Mouse (Mus musculus): Measurements from ENCODE around the gene V1rd19.
"Not testable (repeated sequence)": the region's sequence is repeated elsewhere in the genome, so short reads cannot be mapped to it uniquely, and the experiment has no call there.

Gene V1rd19

DNA sequence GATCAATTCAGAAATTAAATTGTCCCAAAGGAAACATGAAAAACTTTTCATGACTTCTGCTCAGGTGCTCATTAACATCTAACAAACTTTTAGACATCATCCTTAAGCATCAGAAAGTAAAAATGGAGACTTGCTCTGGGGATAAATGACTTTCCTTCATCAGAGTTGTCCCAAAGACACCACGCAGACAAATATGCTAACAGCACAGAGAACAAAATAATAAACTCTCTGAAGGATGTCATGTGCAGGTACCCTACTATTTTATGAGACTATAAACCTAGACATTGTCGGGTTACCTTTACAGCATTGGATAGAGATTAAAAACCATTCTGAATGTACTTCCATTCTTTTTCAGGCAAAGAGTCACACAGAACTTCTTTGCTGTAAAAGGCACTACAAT, at the start of gene V1rd19:
Gene V1rd19 (plus strand): TSS at position 301 of the 400 bp plus-strand sequence.
- no peak for DNase-seq (ENCODE audit: low read depth in 2 of 2, low spot score in 2 of 2)

DNA sequence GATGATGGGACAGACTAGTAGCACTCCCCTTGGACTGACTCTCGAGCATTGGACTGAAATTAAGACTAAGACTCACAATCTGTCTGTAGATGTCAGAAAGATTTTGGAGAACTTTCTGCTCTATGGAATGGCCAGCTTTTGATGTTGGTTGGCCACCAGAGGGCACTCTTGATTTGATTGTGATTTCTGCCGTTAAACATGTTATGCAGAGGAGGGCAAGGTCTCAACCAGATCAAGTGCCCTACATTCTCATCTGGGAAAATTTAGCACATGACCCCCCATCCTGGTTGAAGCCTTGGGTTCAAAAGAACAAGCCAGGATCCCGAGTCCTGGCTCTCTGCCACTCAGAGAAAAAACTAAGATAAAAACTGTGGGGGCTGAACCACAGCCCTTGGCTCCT, 33.4 kb upstream of the V1rd19 start:
- DNase-seq (ENCODE audit: low read depth in 2 of 2, low spot score in 2 of 2) = not testable (repeated sequence)

DNA sequence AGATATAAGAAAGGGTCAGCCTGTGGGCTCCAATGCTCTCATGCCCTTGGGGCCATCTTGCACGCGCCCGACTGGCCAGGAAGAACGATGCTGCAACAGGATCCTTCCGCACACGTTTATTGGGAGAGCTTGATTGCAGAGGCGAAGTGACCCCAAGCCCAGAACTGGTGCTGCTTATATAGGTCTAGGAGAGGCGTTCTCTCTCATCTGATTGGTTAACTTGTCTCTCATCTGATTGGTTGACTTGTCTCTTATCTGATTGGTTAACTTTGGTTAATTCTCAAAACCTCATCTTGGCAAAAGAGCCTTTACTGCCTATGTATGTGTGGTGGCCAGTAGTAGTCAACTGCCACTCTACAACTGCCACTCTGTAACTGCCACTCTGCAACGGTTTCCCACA, 27.2 kb upstream of the V1rd19 start, which contains the start of gene Vmn1r181:
Gene Vmn1r181 (plus strand): TSS at position 301 of the 400 bp plus-strand sequence.
- DNase-seq (ENCODE audit: low read depth in 2 of 2, low spot score in 2 of 2) = not testable (repeated sequence)

DNA sequence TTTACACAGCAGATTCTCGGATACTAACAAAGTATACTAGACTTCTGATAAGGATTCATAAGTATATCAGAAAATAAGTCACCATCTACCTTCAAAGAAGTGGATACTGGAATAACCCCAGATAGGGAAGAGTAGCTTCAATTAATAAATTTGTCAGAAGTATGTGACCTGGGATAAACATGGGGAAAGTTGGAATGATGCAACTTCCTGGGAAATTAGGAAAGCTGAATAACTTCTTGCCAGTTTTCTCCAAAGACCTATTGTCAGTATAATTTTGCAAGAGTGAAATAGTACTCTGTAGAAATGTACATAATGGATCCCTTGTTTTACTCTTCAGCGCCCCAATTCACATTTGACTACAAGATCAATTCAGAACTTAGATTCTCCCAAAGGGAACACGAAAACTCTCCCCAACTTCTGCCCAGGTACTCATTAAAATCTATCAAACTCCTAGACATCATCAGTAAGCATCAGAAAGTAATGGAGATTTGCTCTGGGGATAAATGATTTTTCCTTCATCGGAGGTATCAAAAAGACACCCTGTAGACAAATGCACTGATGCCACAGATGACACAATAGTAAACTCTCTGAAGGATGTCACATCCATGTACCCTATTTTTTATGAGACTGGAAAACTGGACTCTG, 51.3 kb downstream of the V1rd19 start, which contains the start of gene Vmn1r183:
Gene Vmn1r183 (plus strand): TSS at position 595 of the 645 bp plus-strand sequence.
- DNase-seq (ENCODE audit: low read depth in 2 of 2, low spot score in 2 of 2) = no peak

All from CD8-positive naive resting alpha-beta T cell, adult 2 months (primary cell).